Mouse (Mus musculus) neural tube, embryonic 14.5 days (tissue): ENCODE data around the gene Mapkapk5. TPM values are rescaled to one million over a fixed set of nuclear protein-coding genes. Genes with fewer than 3 reads are reported as not detected.

Source experiments
- ATAC-seq: fragments of 200-750 bp; cut with Nextera tagmentation; 2 replicates; pipeline ENCODE4 v1.8.0; 2017; ENCODE audit warnings: low read depth, mild to moderate bottlenecking, moderate TSS enrichment, moderate library complexity
- H3K27ac ChIP-seq: fragments of 300-500 bp; sonication (generic); 2 replicates; pipeline ENCODE4 v1.5.1; 2014; ENCODE audit warnings: low read depth, mild to moderate bottlenecking, control low read depth, low read length, moderate library complexity, mixed read lengths
- H3K27me3 ChIP-seq: fragments of 300-500 bp; sonication (generic); 2 replicates; pipeline ENCODE4 v1.6.1; 2014; ENCODE audit warnings: low read length; ENCODE audit not compliant: control insufficient read depth, insufficient read depth
- H3K36me3 ChIP-seq: fragments of 300-500 bp; sonication (generic); 2 replicates; pipeline ENCODE4 v1.6.1; 2014; ENCODE audit warnings: low read length, mixed read lengths; ENCODE audit not compliant: control insufficient read depth, insufficient read depth
- H3K4me1 ChIP-seq: fragments of 300-500 bp; sonication (generic); 2 replicates; pipeline ENCODE4 v1.6.1; 2014; ENCODE audit warnings: low read length; ENCODE audit not compliant: control insufficient read depth, insufficient read depth
- H3K4me2 ChIP-seq: fragments of 300-500 bp; sonication (generic); 2 replicates; pipeline ENCODE4 v1.6.1; 2014; ENCODE audit warnings: mild to moderate bottlenecking, low read depth, low read length, control low read depth
- H3K4me3 ChIP-seq: fragments of 300-500 bp; sonication (generic); 2 replicates; pipeline ENCODE4 v1.5.1; 2014; ENCODE audit warnings: low read depth, low read length, control low read depth, mixed read lengths
- H3K9ac ChIP-seq: fragments of 300-500 bp; sonication (generic); replicated peaks from 2 replicates; pipeline ENCODE4 v1.6.1; 2014; ENCODE audit warnings: low read depth, mild to moderate bottlenecking, control low read depth, low read length, mixed read lengths
- H3K9me3 ChIP-seq: fragments of 300-500 bp; sonication (generic); 2 replicates; pipeline ENCODE4 v1.6.1; 2016; ENCODE audit warnings: low read length; ENCODE audit not compliant: control insufficient read depth
- WGBS: fragments of 180-500 bp; shearing (Covaris S2); extraction: QIAGEN DNeasy Blood & Tissue Kit; methylation state at CpG from one replicate; pipeline ENCODE4 v1.1.7; 2014; 5-methylcytosine and 5-hydroxymethylcytosine counted together
- polyA plus RNA-seq: library from polyadenylated mRNA; unstranded; fragments of >200 nt; fragmentation: Nextera tagmentation; extraction: Ambion mirVana; gene quantifications from 2 replicates; pipeline ENCODE4 v1.2.1, GENCODE M21; 2014

Gene Mapkapk5
- polyA plus RNA-seq, 1 experiment from 2014 or later, result 75.5 TPM

DNA sequence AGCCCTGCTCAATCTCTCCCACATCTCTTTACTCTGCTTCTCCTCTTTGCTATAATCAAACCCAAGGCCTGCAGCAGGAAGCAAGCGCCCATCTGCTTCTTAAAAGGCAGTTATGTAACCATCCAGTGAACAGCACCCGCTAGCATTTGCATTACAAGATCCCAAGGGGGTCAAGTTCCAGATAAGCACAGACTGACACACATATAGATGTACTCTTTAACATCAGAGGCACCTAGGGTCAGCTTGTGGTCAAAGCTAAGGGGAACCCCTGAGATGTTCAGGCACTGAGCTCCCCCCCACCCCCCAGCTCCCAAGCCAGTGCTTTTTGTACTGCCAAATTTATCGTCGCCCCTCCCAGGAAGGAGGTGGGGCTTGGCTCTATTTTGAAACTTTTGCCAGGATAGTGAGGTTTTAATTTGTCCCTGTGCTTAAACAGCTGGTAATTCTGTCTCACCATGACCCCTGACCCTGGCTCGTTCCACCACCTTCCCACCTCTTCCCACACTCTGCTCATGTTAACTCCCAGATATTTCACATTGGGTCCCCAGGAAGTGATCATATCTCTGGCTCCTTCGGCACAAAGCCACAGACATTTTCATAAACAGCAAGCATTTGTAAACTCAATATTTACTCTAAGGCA, 40.8 kb upstream of the Mapkapk5 start:
- ATAC-seq, result no peak

DNA sequence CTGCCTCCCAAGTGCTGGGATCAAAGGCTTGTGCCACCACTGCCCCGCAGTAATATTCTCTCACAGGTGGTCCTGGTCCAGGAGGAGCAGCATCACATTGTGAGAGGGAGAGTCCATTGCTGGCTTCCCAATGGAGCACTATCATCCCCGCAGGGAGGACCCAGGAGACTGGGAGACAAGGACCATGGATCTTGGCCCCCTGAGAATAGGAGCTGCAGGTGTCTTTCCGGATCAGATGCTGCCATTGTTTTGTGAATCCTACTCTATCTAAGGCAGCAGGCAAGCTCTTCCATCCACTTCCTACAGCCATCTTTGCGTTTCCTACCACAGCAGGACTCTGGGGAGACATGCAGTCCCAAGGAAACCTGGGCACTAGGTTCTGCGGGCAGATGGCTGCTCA, 40.0 kb upstream of the Mapkapk5 start:
- WGBS, result 81% methylated on average over 5 of the region's 5 CpGs
- Histone ChIP-seq H3K4me1 (no peaks in the 10 kb centered on the region; the same call in 1 of the 2 replicates), H3K27ac (no peak overlapping the region), H3K4me2 (no peak overlapping the region), H3K4me3 (no peak overlapping the region), H3K9me3 (no peaks in the 10 kb centered on the region), H3K9ac (no peak overlapping the region), H3K36me3 (no peaks in the 10 kb centered on the region), H3K27me3 (no peaks in the 10 kb centered on the region)
- ATAC-seq, result no peak

More for the DNA sequence above, 40.8 kb upstream of the Mapkapk5 start:
- Histone ChIP-seq H3K4me1 (no peaks in the 10 kb centered on the region; the same call in 1 of the 2 replicates), H3K4me3 (no peak overlapping the region), H3K27me3 (no peaks in the 10 kb centered on the region), H3K36me3 (no peaks in the 10 kb centered on the region), H3K9ac (no peak overlapping the region), H3K27ac (no peak overlapping the region), H3K4me2 (no peak overlapping the region), H3K9me3 (no peaks in the 10 kb centered on the region)
- WGBS, result 76% methylated on average over 6 of the region's 6 CpGs

- Histone ChIP-seq H3K27me3 (no peaks in the 10 kb centered on the region), H3K4me2 (no peak overlapping the region), H3K27ac (no peak overlapping the region), H3K4me1 (no peaks in the 10 kb centered on the region; the same call in 1 of the 2 replicates), H3K36me3 (0 out of 2 replicates have a peak, but pooled peaks cover 1% of the 10 kb centered on the region), H3K9me3 (no peaks in the 10 kb centered on the region), H3K9ac (no peak overlapping the region), H3K4me3 (no peak overlapping the region)
- WGBS, result 93% methylated on average over 10 of the region's 10 CpGs
- ATAC-seq, result no peak
Measured at GRCm38 (mm10) chr5:121585005-121585404, 39.3 kb upstream of the Mapkapk5 start.

- no peak overlapping the region for H3K27ac ChIP-seq
- ATAC-seq, result no peak
- 58% methylated on average over 12 of the region's 12 CpGs for WGBS
- H3K36me3 ChIP-seq, result peaks cover 10% of the 10 kb centered on the region; the same call in 1 of the 2 replicates
- no peaks in the 10 kb centered on the region for H3K9me3 ChIP-seq
- H3K27me3 ChIP-seq, result no peaks in the 10 kb centered on the region
- H3K4me2 ChIP-seq, result no peak overlapping the region
- no peak overlapping the region for H3K9ac ChIP-seq
- no peak overlapping the region for H3K4me3 ChIP-seq
- H3K4me1 ChIP-seq, result no peaks in the 10 kb centered on the region; the same call in 1 of the 2 replicates
Measured at GRCm38 (mm10) chr5:121583765-121584501, 38.2 kb upstream of the Mapkapk5 start.

- Histone ChIP-seq H3K36me3 (peaks cover 10% of the 10 kb centered on the region; the same call in 1 of the 2 replicates), H3K4me3 (no peak overlapping the region), H3K4me2 (no peak overlapping the region), H3K27me3 (no peaks in the 10 kb centered on the region), H3K9me3 (no peaks in the 10 kb centered on the region), H3K27ac (no peak overlapping the region), H3K4me1 (no peaks in the 10 kb centered on the region; the same call in 1 of the 2 replicates), H3K9ac (no peak overlapping the region)
- no peak for ATAC-seq
- 93% methylated on average over 8 of the region's 8 CpGs for WGBS
Measured at GRCm38 (mm10) chr5:121581945-121582344, 36.2 kb upstream of the Mapkapk5 start.

DNA sequence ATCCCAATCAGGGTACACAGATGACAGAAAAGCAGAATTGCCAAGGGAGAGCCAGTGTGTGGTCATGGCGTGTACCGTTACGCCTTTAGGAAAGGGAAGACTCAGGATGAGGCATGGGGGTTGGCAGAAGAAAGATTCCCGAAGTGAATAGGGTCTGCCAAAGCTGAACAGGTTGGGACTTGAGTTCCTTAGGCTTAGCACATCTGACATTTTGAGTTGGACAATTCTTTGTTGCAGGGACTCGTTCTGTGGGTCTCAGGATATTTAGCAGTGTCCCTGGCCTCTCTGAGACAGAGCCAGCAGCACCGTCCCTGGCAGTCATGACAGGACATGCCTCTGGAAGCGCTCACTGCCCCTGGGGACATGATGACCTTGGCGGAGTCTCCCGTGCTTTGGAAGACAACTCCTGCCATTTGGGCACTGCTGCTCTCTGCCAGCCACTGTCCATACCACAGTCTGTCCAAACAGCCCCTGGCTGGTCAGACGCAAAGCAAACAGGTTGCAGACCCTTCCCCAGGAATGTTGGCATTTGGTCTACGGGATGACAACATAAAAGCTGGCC, 31.3 kb upstream of the Mapkapk5 start:
- WGBS, result 90% methylated on average over 11 of the region's 11 CpGs
- no peak for ATAC-seq
- H3K36me3 ChIP-seq, result peaks cover 23% of the 10 kb centered on the region

DNA sequence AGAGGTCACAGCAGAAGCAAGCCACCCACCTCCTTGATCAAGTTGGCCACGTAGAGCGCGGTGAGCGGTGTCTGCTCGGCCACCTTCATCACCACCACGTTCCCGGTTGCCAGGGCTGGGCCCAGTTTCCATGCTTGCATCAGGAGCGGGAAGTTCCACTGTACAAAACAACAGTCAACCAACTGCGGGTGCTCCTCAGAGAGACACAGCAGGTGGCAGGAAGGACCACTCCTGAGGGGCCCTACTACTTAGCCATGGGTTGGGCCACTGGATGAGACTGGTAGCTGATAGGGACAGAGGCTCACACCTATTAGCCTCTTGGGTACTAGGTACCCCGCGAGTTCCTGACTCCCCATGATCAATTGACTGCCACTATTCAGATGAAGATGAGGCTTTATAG, 30.2 kb upstream of the Mapkapk5 start:
- Histone ChIP-seq H3K9ac (no peak overlapping the region), H3K4me3 (no peak overlapping the region), H3K27me3 (no peaks in the 10 kb centered on the region), H3K9me3 (no peaks in the 10 kb centered on the region), H3K27ac (no peak overlapping the region), H3K4me2 (no peak overlapping the region), H3K36me3 (peaks cover 26% of the 10 kb centered on the region), H3K4me1 (no peaks in the 10 kb centered on the region)
- no peak for ATAC-seq
- WGBS, result 93% methylated on average over 11 of the region's 11 CpGs

More for the DNA sequence above, 31.3 kb upstream of the Mapkapk5 start:
- no peaks in the 10 kb centered on the region for H3K27me3 ChIP-seq
- no peak overlapping the region for H3K4me2 ChIP-seq
- H3K9me3 ChIP-seq, result no peaks in the 10 kb centered on the region
- H3K9ac ChIP-seq, result no peak overlapping the region
- H3K4me1 ChIP-seq, result no peaks in the 10 kb centered on the region
- no peak overlapping the region for H3K4me3 ChIP-seq
- no peak overlapping the region for H3K27ac ChIP-seq

- WGBS, result 94% methylated on average over 13 of the region's 13 CpGs
- H3K36me3 ChIP-seq, result peaks cover 16% of the 10 kb centered on the region
- no peaks in the 10 kb centered on the region for H3K9me3 ChIP-seq
- no peaks in the 10 kb centered on the region for H3K27me3 ChIP-seq
- no peak overlapping the region for H3K27ac ChIP-seq
- no peak overlapping the region for H3K9ac ChIP-seq
- no peak overlapping the region for H3K4me3 ChIP-seq
- no peak for ATAC-seq
- H3K4me1 ChIP-seq, result no peaks in the 10 kb centered on the region
- no peak overlapping the region for H3K4me2 ChIP-seq
Measured at GRCm38 (mm10) chr5:121574145-121574544, 28.4 kb upstream of the Mapkapk5 start.

DNA sequence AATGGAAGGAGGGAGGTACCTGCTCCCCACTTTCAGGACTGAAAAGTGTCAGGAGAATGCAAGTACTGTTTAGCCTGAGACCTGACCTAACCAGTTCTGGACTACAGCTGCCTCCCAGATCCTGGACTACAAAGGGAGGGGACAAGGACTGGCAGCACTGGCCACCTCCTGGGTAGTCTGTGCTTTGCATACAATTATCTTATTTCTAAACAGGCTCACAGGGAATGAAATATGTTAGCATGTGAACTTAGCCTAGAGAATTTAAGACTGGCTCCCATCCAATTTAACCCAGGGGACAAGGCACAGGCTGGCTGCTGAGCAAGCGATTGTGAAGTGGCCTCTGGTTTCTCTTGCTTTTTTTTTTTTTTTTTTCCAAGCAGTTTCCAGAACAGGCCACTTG, 25.1 kb upstream of the Mapkapk5 start:
- no peak overlapping the region for H3K9ac ChIP-seq
- H3K36me3 ChIP-seq, result peaks cover 16% of the 10 kb centered on the region
- H3K27ac ChIP-seq, result no peak overlapping the region
- H3K4me2 ChIP-seq, result no peak overlapping the region
- H3K4me1 ChIP-seq, result no peaks in the 10 kb centered on the region
- no peaks in the 10 kb centered on the region for H3K9me3 ChIP-seq
- H3K4me3 ChIP-seq, result no peak overlapping the region
- WGBS, result 77% methylated on average over 1 of the region's 1 CpGs
- H3K27me3 ChIP-seq, result no peaks in the 10 kb centered on the region
- ATAC-seq, result no peak
